Mouse (Mus musculus) bone marrow, adult 2 months (tissue): ENCODE measurements around the gene Selenoo. TPM values are rescaled to one million over a fixed set of nuclear protein-coding genes. Genes with fewer than 3 reads are reported as not detected.

Source experiments
- H3K27ac ChIP-seq: fragments of 200-500 bp; 2 replicates; pipeline ENCODE4 v1.5.1; 2012; ENCODE audit warnings: low read depth, mild to moderate bottlenecking, control low read depth, inconsistent platforms, low read length; ENCODE audit not compliant: control insufficient read depth, poor library complexity, insufficient read depth
- H3K4me1 ChIP-seq: fragments of 200-500 bp; 2 replicates; pipeline ENCODE4 v1.6.1; 2011; ENCODE audit warnings: low read length; ENCODE audit not compliant: control insufficient read depth, insufficient read depth
- H3K4me3 ChIP-seq: fragments of 200-500 bp; replicated peaks from 2 replicates; pipeline ENCODE3; 2011; ENCODE audit warnings: mild to moderate bottlenecking, low read depth, low read length, control low read depth; ENCODE audit not compliant: control insufficient read depth
- CTCF ChIP-seq: fragments of 200-500 bp; IDR thresholded peaks from 2 replicates; pipeline ENCODE4 v1.5.1; 2011; ENCODE audit warnings: low read length, control low read depth; ENCODE audit not compliant: control insufficient read depth, insufficient read depth
- POLR2A ChIP-seq: fragments of 200-500 bp; IDR thresholded peaks from 2 replicates; pipeline ENCODE4 v1.6.1; 2011; ENCODE audit warnings: low read depth, mild to moderate bottlenecking, control low read depth, low read length, borderline replicate concordance; ENCODE audit not compliant: control insufficient read depth
- WGBS: fragments of 180-500 bp; shearing (Covaris S2); methylation state at CpG from one replicate; pipeline ENCODE4 v1.1.7; 2018; 5-methylcytosine and 5-hydroxymethylcytosine counted together
- polyA plus RNA-seq: library from polyadenylated mRNA; stranded (reverse); fragments of >200 nt; gene quantifications from 2 replicates; pipeline ENCODE4 v1.2.4, GENCODE M21; 2011; ENCODE audit warnings: low replicate concordance; ENCODE audit not compliant: missing spikeins, insufficient read depth, insufficient read length

Selenoo gene
- polyA plus RNA-seq, 1 experiment = 17.9 TPM

DNA sequence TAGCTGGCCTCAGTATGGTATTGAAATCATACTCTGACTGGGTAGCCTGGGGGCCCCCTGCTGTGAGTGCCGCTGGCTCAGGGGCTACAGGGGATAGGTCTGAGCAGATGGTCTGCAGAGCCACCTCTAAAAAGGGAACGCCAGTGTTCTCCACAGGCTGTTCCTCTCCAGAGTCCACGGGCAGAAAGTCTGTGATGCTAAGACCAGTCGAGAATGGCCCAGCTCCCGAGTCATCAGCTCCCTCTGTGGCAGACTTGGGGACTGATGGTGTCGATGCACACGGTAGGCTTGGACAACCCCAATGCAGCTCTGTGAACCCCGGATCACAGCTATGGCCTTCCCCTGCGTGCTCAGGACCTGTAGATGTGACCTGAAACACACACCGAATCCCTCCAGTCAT is 15.0 kb downstream of the Selenoo start:
- TF ChIP-seq CTCF (no peak), POLR2A (no peak)

DNA sequence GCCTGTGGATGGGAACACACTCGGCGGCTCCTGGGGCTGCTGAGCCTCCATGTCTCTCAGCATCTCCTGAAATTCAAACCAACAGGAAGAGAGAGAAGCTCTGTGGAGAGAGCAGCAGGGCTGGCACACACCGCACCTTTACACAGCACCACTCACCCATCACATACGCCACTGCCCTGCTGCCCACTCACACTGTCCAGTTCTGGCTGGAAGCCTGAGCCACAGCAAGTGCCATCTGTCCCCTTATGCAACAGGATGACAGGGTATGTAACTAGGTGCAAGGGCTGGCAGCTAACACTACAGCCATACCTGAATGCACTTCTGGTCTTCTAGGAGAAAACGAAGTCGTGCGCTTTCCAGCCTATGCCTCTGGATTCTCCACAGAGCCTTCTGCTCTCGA is 15.5 kb downstream of the Selenoo start:
- 90% methylated on average over 8 of the region's 8 CpGs for WGBS
- TF ChIP-seq CTCF (no peak), POLR2A (no peak)
- Histone ChIP-seq H3K4me3 (no peak overlapping the region), H3K4me1 (no peaks in the 10 kb centered on the region; the same call in 1 of the 2 replicates), H3K27ac (no peak overlapping the region)

More for the DNA sequence above, 15.0 kb downstream of the Selenoo start:
- Histone ChIP-seq H3K27ac (no peak overlapping the region), H3K4me1 (no peaks in the 10 kb centered on the region; the same call in 1 of the 2 replicates), H3K4me3 (no peak overlapping the region)
- 90% methylated on average over 10 of the region's 10 CpGs for WGBS

DNA sequence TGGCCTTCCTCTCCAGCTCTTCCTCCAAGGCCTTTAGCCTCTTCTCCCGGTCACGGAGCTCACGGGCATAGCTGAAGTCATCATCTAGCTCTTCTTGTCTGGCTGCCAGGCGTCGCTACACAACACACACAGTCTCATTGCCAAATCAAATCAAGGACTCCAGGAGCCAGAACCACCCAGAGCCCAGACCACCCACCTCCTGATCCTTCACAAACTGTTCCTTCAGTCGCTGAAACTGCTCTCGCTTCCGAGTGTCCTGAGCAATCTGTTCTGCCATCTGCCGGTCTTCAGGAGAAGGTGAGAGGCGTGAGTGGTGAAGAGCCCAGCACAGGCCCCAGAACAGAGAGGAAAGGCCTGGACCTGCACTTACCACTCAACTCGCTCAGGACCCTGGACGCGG is 17.2 kb downstream of the Selenoo start:
- no peak overlapping the region for H3K27ac ChIP-seq
- H3K4me1 ChIP-seq = no peaks in the 10 kb centered on the region
- WGBS = 85% methylated on average over 13 of the region's 13 CpGs
- H3K4me3 ChIP-seq = no peak overlapping the region
- no peak for TF ChIP-seq CTCF
- no peak for TF ChIP-seq POLR2A

DNA sequence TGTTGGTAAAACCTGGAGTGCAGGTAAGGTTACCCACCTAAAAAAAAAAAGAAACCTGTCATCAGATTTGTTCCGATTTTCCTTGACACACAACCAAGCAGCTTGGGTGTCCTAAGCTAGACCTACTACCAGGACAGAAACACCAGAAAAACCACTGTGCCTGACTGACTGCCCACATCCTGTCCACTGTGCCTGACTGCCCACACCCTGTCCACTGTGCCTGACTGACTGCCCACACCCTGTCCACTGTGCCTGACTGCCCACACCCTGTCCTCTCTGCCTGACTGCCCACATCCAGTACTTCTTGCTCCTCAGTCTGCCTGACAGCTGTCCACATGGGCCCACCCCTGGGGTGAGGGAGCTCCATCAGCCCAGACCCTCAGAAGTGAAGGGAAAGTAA is 18.1 kb downstream of the Selenoo start:
- TF ChIP-seq CTCF (no peak), POLR2A (no peak)
- Histone ChIP-seq H3K27ac (no peak overlapping the region), H3K4me1 (no peaks in the 10 kb centered on the region), H3K4me3 (no peak overlapping the region)
- WGBS = 94% methylated on average over 1 of the region's 1 CpGs

DNA sequence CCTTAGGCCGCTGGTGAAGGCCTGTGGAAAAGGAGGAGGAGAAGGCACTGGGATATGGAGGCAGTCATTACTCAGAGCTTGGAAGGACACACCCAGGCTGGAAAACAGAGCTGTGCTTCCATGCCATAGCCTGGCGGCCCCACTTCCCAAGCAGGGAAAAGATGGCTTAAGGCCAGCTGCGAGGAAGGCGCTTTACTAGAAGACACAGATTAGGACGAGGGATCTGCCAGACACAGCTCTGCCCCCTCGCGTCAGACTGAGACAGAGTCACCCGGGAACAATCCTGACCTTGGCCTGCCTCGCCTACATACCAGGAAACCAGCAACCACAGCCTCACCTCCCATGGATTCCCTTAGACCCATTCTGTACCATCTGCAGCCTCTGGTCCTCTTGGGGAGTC is 21.3 kb downstream of the Selenoo start:
- no peaks in the 10 kb centered on the region for H3K4me1 ChIP-seq
- 89% methylated on average over 9 of the region's 9 CpGs for WGBS
- H3K4me3 ChIP-seq = no peak overlapping the region
- TF ChIP-seq POLR2A (no peak), CTCF (no peak)
- H3K27ac ChIP-seq = no peak overlapping the region

DNA sequence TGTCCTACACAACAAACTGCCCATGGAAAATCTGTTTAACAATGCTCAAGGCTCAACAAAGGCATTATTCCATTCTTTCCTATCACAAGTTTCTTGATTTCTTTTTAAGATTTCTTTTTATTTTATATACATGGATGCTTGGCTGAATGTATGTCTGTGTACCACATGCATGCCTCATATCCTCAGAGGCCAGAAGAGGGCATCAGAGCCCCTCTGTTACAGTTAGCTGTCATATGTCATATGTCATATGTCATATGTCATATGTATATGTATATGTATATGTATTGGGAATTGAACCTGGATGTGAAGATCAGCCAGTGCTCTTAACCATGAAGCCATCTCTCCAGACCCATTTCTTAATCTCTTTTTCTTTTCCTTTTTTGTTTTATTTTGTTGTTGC is 29.1 kb downstream of the Selenoo start:
- no peak overlapping the region for H3K4me3 ChIP-seq
- no peak for TF ChIP-seq POLR2A
- no peak for TF ChIP-seq CTCF
- H3K4me1 ChIP-seq = peaks cover 2% of the 10 kb centered on the region; the same call in 1 of the 2 replicates
- no peak overlapping the region for H3K27ac ChIP-seq

DNA sequence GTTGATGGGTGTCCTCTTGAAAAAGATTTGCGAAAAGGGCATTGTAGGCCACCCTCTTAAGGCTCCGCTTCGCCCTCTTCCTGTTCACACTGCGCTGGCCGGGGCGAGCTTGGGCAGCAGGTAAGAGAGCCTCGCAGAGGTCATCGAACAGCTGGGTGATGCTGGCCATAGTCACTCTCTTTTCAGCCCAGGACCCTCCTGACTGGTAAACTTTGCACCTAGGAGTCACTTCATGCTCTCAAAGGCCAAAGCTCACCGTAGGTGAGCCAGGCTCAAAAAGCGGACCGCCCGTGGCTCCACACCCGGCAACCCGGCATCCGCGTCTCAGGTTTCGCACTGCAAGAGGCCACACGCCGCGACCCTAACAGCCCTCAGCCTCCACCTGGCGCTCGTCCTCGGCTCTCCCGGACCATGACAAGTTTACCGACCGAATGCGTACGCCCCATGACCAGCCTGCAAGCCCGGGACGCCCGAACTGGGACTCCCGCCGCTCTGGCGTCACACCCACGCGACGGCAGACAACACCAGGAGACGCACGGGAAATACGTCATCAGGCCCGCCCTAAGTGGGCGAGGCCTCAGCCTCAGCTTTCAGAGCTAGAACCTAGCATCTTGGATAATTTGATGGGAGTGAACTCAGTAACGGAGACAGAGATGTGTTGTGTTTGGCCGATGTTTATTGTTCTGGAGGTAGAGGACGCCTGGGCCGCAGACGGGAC is 33.9 kb downstream of the Selenoo start, which contains the start of gene Tubgcp6:
TSS of gene Tubgcp6 (minus strand) at position 464 of the 718 bp plus-strand sequence.
- no peak for TF ChIP-seq CTCF
- TF ChIP-seq POLR2A = peak; percentile 82; the same call in 1 of the 2 replicates
- Histone ChIP-seq H3K27ac (peak within 1 kb of the TSS; percentile 17), H3K4me1 (peaks cover 5% of the 10 kb centered on the region; the same call in 1 of the 2 replicates), H3K4me3 (peak within 1 kb of the TSS; percentile 86)
- WGBS = under 1% methylated on average over 47 of the region's 47 CpGs

DNA sequence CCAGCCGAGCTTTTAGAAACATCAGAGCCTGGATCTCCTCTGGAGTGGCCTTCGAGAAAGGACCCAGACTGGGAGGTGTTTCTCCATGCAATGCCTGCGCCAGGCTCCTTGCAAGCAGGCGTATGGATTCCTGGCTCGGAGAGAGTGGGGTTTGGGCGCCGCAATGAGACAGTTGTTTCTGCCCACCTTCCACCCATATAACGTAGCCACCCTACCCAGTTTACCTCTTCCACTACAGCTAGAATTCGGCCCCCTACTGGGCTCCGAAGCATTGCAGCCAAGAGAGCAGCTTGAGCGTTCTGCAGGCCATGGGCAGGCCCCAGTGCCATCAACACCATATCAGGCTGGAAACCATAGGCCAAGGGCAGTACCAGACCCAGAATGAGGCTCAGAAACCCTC is 34.7 kb downstream of the Selenoo start:
- 73% methylated on average over 11 of the region's 11 CpGs for WGBS
- TF ChIP-seq CTCF (no peak), POLR2A (no peak)
- Histone ChIP-seq H3K4me1 (peaks cover 5% of the 10 kb centered on the region; the same call in 1 of the 2 replicates), H3K4me3 (peak overlapping the region; percentile 86), H3K27ac (no peak overlapping the region)

DNA sequence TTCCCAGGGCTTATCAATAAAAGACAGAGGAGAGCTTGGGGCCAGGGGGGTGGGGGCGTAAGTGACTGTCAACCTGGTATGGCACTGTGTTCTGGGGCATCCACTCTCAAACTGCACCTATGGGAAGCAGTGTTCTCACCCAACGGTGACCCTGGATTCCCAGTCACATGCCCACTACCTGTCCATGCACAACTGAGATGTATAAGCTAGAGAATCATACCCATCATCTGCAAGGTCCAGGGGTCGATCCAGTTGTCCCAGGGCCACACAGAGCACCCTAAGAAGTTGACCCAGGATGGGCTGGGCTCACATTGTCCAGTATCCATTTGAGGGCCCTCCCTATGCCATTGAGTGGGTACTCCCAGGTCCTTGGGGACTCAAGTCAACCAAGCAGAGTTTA is 35.4 kb downstream of the Selenoo start:
- H3K27ac ChIP-seq = no peak overlapping the region
- TF ChIP-seq CTCF (no peak), POLR2A (no peak)
- 91% methylated on average over 3 of the region's 3 CpGs for WGBS
- no peak overlapping the region for H3K4me3 ChIP-seq
- peaks cover 6% of the 10 kb centered on the region; the same call in 1 of the 2 replicates for H3K4me1 ChIP-seq

DNA sequence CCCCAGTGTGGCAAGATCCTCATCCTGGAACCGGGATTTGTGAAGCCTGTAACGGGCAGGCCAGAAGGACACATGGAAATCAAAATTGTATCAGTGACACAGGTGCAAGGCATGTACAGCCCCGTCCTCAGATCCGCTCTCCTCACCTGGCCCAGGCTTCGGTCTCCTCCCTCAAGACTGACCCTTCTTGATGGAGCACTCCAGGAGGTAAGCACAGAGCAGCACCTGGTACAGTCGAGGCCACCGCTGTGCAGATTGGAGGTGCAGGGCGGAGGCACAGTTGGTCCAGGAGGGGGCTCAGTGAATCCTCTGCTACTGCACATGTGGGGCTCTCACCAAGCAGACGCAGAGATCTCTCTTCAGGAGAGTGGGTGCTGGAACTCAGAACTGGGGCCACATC is 36.5 kb downstream of the Selenoo start:
- 88% methylated on average over 9 of the region's 9 CpGs for WGBS
- Histone ChIP-seq H3K27ac (no peak overlapping the region), H3K4me3 (no peak overlapping the region), H3K4me1 (peaks cover 13% of the 10 kb centered on the region)
- TF ChIP-seq CTCF (no peak), POLR2A (no peak)
